Mouse (Mus musculus): ENCODE measurements around the gene Pitpnm2. TPM values are rescaled to one million over a fixed set of nuclear protein-coding genes. Genes with fewer than 3 reads are reported as not detected.

The Pitpnm2 gene
- polyA plus RNA-seq, 1 experiment from 2014 or later, result 5.1 TPM

- Histone ChIP-seq H3K27ac (no peak overlapping the region), H3K36me3 (no peaks in the 10 kb centered on the region), H3K9me3 (no peaks in the 10 kb centered on the region), H3K4me3 (replicated peaks) (no peak overlapping the region), H3K4me2 (no peak overlapping the region), H3K9ac (no peak overlapping the region), H3K4me1 (peaks cover 29% of the 10 kb centered on the region), H3K27me3 (replicated peaks) (no peaks in the 10 kb centered on the region)
- ATAC-seq (ENCODE audit: insufficient read depth, low FRiP score, low read depth), result no peak
- 63% methylated on average over 6 of the region's 6 CpGs for WGBS
These were observed 171.6 kb downstream of the Pitpnm2 start for GRCm38 (mm10) chr5:124077856-124078460.

GRCm38 (mm10) chr5:124077241-124077640, 172.3 kb downstream of the Pitpnm2 start:
- Histone ChIP-seq H3K9ac (no peak overlapping the region), H3K9me3 (no peaks in the 10 kb centered on the region), H3K27ac (0 out of 2 replicates have a peak overlapping the region, but pooled peaks have one; percentile 67), H3K4me1 (peaks cover 29% of the 10 kb centered on the region), H3K4me3 (replicated peaks) (no peak overlapping the region), H3K36me3 (no peaks in the 10 kb centered on the region), H3K4me2 (no peak overlapping the region), H3K27me3 (replicated peaks) (no peaks in the 10 kb centered on the region)
- WGBS, result 87% methylated on average over 13 of the region's 13 CpGs
- ATAC-seq (ENCODE audit: insufficient read depth, low FRiP score, low read depth), result no peak

GRCm38 (mm10) chr5:124076559-124076958, 173.0 kb downstream of the Pitpnm2 start:
- Histone ChIP-seq H3K36me3 (no peaks in the 10 kb centered on the region), H3K9me3 (no peaks in the 10 kb centered on the region), H3K4me3 (replicated peaks) (no peak overlapping the region), H3K4me1 (peaks cover 29% of the 10 kb centered on the region), H3K9ac (no peak overlapping the region), H3K27ac (peak overlapping the region; percentile 67), H3K4me2 (no peak overlapping the region), H3K27me3 (replicated peaks) (no peaks in the 10 kb centered on the region)
- ATAC-seq (ENCODE audit: insufficient read depth, low FRiP score, low read depth), result peak; percentile 72
- 45% methylated on average over 9 of the region's 9 CpGs for WGBS

DNA sequence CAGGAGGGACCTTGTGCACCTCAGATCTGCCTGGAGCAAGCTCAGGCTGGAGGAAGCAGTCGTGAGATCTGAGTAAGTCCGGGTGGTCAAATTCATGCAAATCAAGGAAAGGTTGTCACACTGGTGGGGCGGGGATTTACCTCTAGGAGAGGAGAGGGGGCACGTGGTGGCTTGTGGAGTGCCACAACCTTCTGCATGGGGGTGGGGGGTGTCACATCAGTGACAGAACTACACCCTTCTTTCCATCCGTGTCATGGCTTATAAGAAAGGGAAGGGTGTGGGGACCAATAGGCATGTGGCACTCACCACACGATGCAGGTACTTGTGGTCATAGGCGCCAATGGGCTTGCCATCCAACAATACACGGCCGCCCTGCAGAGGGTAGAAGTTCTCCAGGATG, 173.8 kb downstream of the Pitpnm2 start:
- peaks cover 25% of the 10 kb centered on the region for H3K4me1 ChIP-seq
- H3K27me3 ChIP-seq (replicated peaks), result no peaks in the 10 kb centered on the region
- 61% methylated on average over 9 of the region's 9 CpGs for WGBS
- H3K27ac ChIP-seq, result peak overlapping the region; percentile 58; the same call in 1 of the 2 replicates
- no peak overlapping the region for H3K4me3 ChIP-seq (replicated peaks)
- H3K36me3 ChIP-seq, result no peaks in the 10 kb centered on the region
- H3K9me3 ChIP-seq, result no peaks in the 10 kb centered on the region
- H3K4me2 ChIP-seq, result no peak overlapping the region
- ATAC-seq (ENCODE audit: insufficient read depth, low FRiP score, low read depth), result no peak
- no peak overlapping the region for H3K9ac ChIP-seq

GRCm38 (mm10) chr5:124074845-124075307, 174.7 kb downstream of the Pitpnm2 start:
- H3K4me2 ChIP-seq, result no peak overlapping the region
- H3K27ac ChIP-seq, result peak overlapping the region; percentile 28; the same call in 1 of the 2 replicates
- peaks cover 26% of the 10 kb centered on the region for H3K4me1 ChIP-seq
- WGBS, result 20% methylated on average over 10 of the region's 10 CpGs
- H3K9me3 ChIP-seq, result no peaks in the 10 kb centered on the region
- H3K27me3 ChIP-seq (replicated peaks), result no peaks in the 10 kb centered on the region
- no peak overlapping the region for H3K9ac ChIP-seq
- ATAC-seq (ENCODE audit: insufficient read depth, low FRiP score, low read depth), result no peak
- H3K36me3 ChIP-seq, result no peaks in the 10 kb centered on the region
- no peak overlapping the region for H3K4me3 ChIP-seq (replicated peaks)

DNA sequence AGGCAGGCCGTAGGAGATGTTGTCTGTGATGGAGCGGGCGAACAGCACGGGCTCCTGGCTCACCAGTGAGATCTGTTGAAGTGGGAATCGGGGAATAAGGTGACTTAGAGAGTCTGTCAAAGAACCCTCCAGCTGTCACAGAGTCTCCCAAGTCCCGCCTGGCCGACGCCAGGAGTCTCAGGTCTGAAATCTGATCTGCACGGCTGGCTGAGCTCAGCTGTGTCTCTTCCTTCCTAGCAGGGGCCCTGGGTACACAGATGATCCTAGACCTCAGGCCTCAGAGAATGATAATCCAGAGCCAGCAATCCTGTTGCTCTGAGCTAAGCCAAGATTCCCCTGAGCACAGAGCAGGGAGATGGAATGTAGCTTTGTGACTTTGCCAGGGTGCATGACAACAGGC, 175.9 kb downstream of the Pitpnm2 start:
- H3K4me1 ChIP-seq, result peaks cover 26% of the 10 kb centered on the region
- H3K27me3 ChIP-seq (replicated peaks), result no peaks in the 10 kb centered on the region
- no peak overlapping the region for H3K9ac ChIP-seq
- WGBS, result 59% methylated on average over 9 of the region's 9 CpGs
- H3K4me3 ChIP-seq (replicated peaks), result no peak overlapping the region
- no peak overlapping the region for H3K4me2 ChIP-seq
- H3K36me3 ChIP-seq, result no peaks in the 10 kb centered on the region
- no peaks in the 10 kb centered on the region for H3K9me3 ChIP-seq
- ATAC-seq (ENCODE audit: insufficient read depth, low FRiP score, low read depth), result no peak
- 0 out of 2 replicates have a peak overlapping the region, but pooled peaks have one; percentile 21 for H3K27ac ChIP-seq

DNA sequence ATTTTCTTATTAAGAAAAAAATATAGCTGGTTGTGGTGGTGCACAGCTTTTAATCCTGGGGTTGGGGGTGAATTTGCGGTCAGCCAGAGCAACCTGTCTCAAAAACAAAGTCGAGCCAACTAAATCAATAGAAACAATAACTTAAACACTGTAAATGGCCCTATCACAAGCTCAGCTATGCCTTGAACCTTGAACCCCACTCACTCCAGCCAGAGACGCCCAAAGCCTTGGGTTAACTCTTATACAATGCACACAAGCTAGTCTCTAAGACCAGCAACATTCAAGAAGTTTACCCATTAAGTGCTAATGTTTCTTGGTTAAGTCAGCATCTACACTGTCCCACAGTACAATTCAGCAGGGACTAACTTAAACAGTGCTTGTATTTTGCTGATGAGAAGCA, 179.9 kb downstream of the Pitpnm2 start:
- Histone ChIP-seq H3K27ac (peak overlapping the region; percentile 16; the same call in 1 of the 2 replicates), H3K9me3 (no peaks in the 10 kb centered on the region), H3K4me2 (no peak overlapping the region), H3K27me3 (replicated peaks) (no peaks in the 10 kb centered on the region), H3K9ac (no peak overlapping the region), H3K4me1 (0 out of 2 replicates have a peak, but pooled peaks cover 7% of the 10 kb centered on the region), H3K4me3 (replicated peaks) (no peak overlapping the region), H3K36me3 (no peaks in the 10 kb centered on the region)
- 62% methylated on average over 3 of the region's 3 CpGs for WGBS
- no peak for ATAC-seq (ENCODE audit: insufficient read depth, low FRiP score, low read depth)

Other genes starting within 250 kb of the Pitpnm2 start
- gene Vps37b, start 217.5 kb downstream of the Pitpnm2 start, polyA plus RNA-seq (2015; fragmentation: Nextera tagmentation; extraction: Ambion mirVana), result 36.2 and 37.1 TPM in 2 replicates
- 3.4 TPM in 2 replicates for gene Abcb9, start 154.0 kb downstream of the Pitpnm2 start, polyA plus RNA-seq (2015; fragmentation: Nextera tagmentation; extraction: Ambion mirVana)
- gene Ogfod2, start 137.5 kb downstream of the Pitpnm2 start, polyA plus RNA-seq (2015; fragmentation: Nextera tagmentation; extraction: Ambion mirVana), result 24.2 and 25.7 TPM in 2 replicates
- 101 and 102 TPM in 2 replicates for gene Arl6ip4, start 133.7 kb downstream of the Pitpnm2 start, polyA plus RNA-seq (2015; fragmentation: Nextera tagmentation; extraction: Ambion mirVana)
- 10.4 and 10.8 TPM in 2 replicates for gene Mphosph9, start 78.2 kb upstream of the Pitpnm2 start, polyA plus RNA-seq (2015; fragmentation: Nextera tagmentation; extraction: Ambion mirVana)
- gene 2810006K23Rik, start 78.3 kb upstream of the Pitpnm2 start, polyA plus RNA-seq (2015; fragmentation: Nextera tagmentation; extraction: Ambion mirVana), result 16.2 and 16.4 TPM in 2 replicates
- gene Cdk2ap1, start 113.3 kb upstream of the Pitpnm2 start, polyA plus RNA-seq (2015; fragmentation: Nextera tagmentation; extraction: Ambion mirVana), result 130 and 165 TPM in 2 replicates
- gene Sbno1, start 176.2 kb upstream of the Pitpnm2 start, polyA plus RNA-seq (2015; fragmentation: Nextera tagmentation; extraction: Ambion mirVana), result 77.3 and 81.5 TPM in 2 replicates
- 92.6 and 104 TPM in 2 replicates for gene Kmt5a, start 190.2 kb upstream of the Pitpnm2 start, polyA plus RNA-seq (2015; fragmentation: Nextera tagmentation; extraction: Ambion mirVana)
- gene Rilpl2, start 228.6 kb upstream of the Pitpnm2 start, polyA plus RNA-seq (2015; fragmentation: Nextera tagmentation; extraction: Ambion mirVana), result 31.5 and 32.0 TPM in 2 replicates
- gene Snrnp35, start 233.4 kb upstream of the Pitpnm2 start, polyA plus RNA-seq (2015; fragmentation: Nextera tagmentation; extraction: Ambion mirVana), result 22.5 and 25.0 TPM in 2 replicates